In the genomic region with DNA sequence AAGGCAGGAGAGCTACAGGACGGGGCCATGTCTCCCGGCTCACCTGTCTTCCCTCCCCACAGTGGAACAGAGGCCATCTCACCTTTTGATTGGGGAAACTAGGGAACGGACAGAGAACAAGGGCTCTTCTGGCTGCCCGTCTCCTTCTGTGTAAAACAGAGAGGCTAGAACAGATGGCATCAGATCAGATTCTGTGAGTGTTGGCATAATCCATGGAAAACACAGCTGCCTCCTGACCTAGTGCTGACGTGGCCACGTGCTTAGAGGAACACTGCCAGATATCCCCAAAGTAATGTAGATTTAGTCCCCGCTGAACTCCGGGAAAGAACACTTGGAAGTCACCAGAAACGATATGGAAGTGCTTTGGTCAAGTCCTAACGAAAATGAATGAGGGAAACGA, we compare ENCODE assay signal across 14 mouse cellular contexts.
A peak's percentile ranks its signal among the peaks of the same experiment; 100 is the strongest.
DNase-seq lines count a peak whose midpoint lies in the region; ATAC-seq and TF ChIP-seq lines count a peak whose summit lies in the region.
"Had no signal": no experiment of that assay in that cellular context is flagged by ENCODE, and none has a peak within 500 bp of the region (broad histone marks: within the 10 kb centered on the region; RNA-seq: fewer than 3 reads in every experiment).

No protein-coding gene starts in this region.

- no peak for TF ChIP-seq CTCF in midbrain, postnatal 0 days (IDR thresholded peaks at IDR 0.05)
- no peak for TF ChIP-seq CTCF in cerebellum, adult 2 months (IDR thresholded peaks at IDR 0.05; ENCODE audit: borderline replicate concordance, insufficient read depth, low read depth, low read length)

- H3K27me3 ChIP-seq in midbrain, postnatal 0 days (ENCODE audit: insufficient read depth, low read length): no peaks in the 10 kb centered on the region
- peaks cover 14% of the 10 kb centered on the region; the same call in 1 of the 2 replicates for H3K27me3 ChIP-seq in midbrain, embryonic 14.5 days (ENCODE audit: control insufficient read depth, insufficient read depth, low read length)
- H3K27me3 ChIP-seq in cerebellum, adult 2 months (ENCODE audit: control insufficient read depth, insufficient read depth, low read length): no peaks in the 10 kb centered on the region
- H3K27me3 ChIP-seq: lung, embryonic 15.5 days had no signal

- peaks cover 7% of the 10 kb centered on the region; the same call in 1 of the 2 replicates for H3K4me1 ChIP-seq in midbrain, postnatal 0 days (ENCODE audit: insufficient read depth, low read length)
- H3K4me1 ChIP-seq in midbrain, embryonic 14.5 days (ENCODE audit: control insufficient read depth, insufficient read depth, low read length): peaks cover 19% of the 10 kb centered on the region
- H3K4me1 ChIP-seq in cerebellum, adult 2 months (ENCODE audit: control insufficient read depth, insufficient read depth, low read length): peaks cover 79% of the 10 kb centered on the region

- H3K4me2 ChIP-seq in midbrain, postnatal 0 days (ENCODE audit: low read depth, low read length, poor library complexity, severe bottlenecking): no peak overlapping the region
- no peak overlapping the region for H3K4me2 ChIP-seq in midbrain, embryonic 14.5 days (ENCODE audit: low read length)
- H3K4me2 ChIP-seq: limb, embryonic 13.5 days; lung, embryonic 15.5 days had no signal

- H3K9ac ChIP-seq in midbrain, postnatal 0 days (replicated peaks; ENCODE audit: low read length, poor library complexity, severe bottlenecking): no peak overlapping the region
- no peak overlapping the region for H3K9ac ChIP-seq in midbrain, embryonic 14.5 days (replicated peaks; ENCODE audit: low read length)
- H3K9ac ChIP-seq: limb, embryonic 13.5 days; lung, embryonic 15.5 days had no signal

- no peak overlapping the region for H3K27ac ChIP-seq in midbrain, postnatal 0 days (ENCODE audit: low read depth, low read length)
- no peak overlapping the region for H3K27ac ChIP-seq in midbrain, embryonic 14.5 days (replicated peaks; ENCODE audit: low read depth, low read length)
- H3K27ac ChIP-seq in cerebellum, adult 2 months (ENCODE audit: insufficient read depth, low read length): peak overlapping the region; percentile 84
- H3K27ac ChIP-seq: limb, embryonic 13.5 days; lung, embryonic 15.5 days had no signal

- no peaks in the 10 kb centered on the region for H3K36me3 ChIP-seq in midbrain, postnatal 0 days (ENCODE audit: insufficient read depth, low read length)
- H3K36me3 ChIP-seq in midbrain, embryonic 14.5 days (ENCODE audit: control insufficient read depth, insufficient read depth, low read length): no peaks in the 10 kb centered on the region
- H3K36me3 ChIP-seq: limb, embryonic 13.5 days; lung, embryonic 15.5 days had no signal

- 71% methylated on average over 11 of the region's 11 CpGs for WGBS in midbrain, postnatal 0 days
- WGBS in midbrain, embryonic 14.5 days: 69% methylated on average over 11 of the region's 11 CpGs
- 4% methylated on average over 11 of the region's 11 CpGs for WGBS in cerebellum, adult 2 months

- no peak overlapping the region for H3K4me3 ChIP-seq in midbrain, postnatal 0 days (ENCODE audit: low read depth, low read length)
- no peak overlapping the region for H3K4me3 ChIP-seq in midbrain, embryonic 14.5 days (replicated peaks; ENCODE audit: low read depth, low read length)
- no peak overlapping the region for H3K4me3 ChIP-seq in cerebellum, adult 2 months (replicated peaks; ENCODE audit: insufficient read depth, low read depth, low read length)
- H3K4me3 ChIP-seq: erythroblast, embryonic 14.5 days; limb, embryonic 13.5 days; lung, embryonic 15.5 days had no signal

- no peak for ATAC-seq in midbrain, postnatal 0 days (ENCODE audit: low FRiP score)
- ATAC-seq in midbrain, embryonic 14.5 days (ENCODE audit: low FRiP score, low TSS enrichment): no peak

- no peaks in the 10 kb centered on the region for H3K9me3 ChIP-seq in midbrain, postnatal 0 days (ENCODE audit: low read length)
- H3K9me3 ChIP-seq in midbrain, embryonic 14.5 days (ENCODE audit: control insufficient read depth, low read length): no peaks in the 10 kb centered on the region
- H3K9me3 ChIP-seq: limb, embryonic 13.5 days; lung, embryonic 15.5 days had no signal

- peak; percentile 38 for DNase-seq in gastrocnemius, adult 18-20 months (ENCODE audit: low spot score)
- no peak for DNase-seq in gastrocnemius, adult 8-10 months (ENCODE audit: low spot score in 2 of 2)
- DNase-seq in midbrain, postnatal 0 days (ENCODE audit: low spot score): peak; percentile 66
- no peak for DNase-seq in midbrain, embryonic 14.5 days
- peak; percentile 73 to 88 for DNase-seq in cerebellum, adult 2 months
- DNase-seq in retina, postnatal 1 day: peak; percentile 56
- no peak for DNase-seq in T-cell, adult 2 months (ENCODE audit: low spot score)
- DNase-seq: adrenal gland, adult 2 months; heart, postnatal 10 days; kidney, adult 11 months; thymus, postnatal 14 days had no signal

- TF ChIP-seq POLR2A in cerebellum, adult 2 months (IDR thresholded peaks at IDR 0.05; ENCODE audit: borderline replicate concordance, insufficient read depth, low read length): no peak

Comparison
In these comparisons a context has a peak if more than half of its experiments do, and no peak if none do; other contexts are left out.
1. DNase-seq: peak in gastrocnemius, adult 18-20 months (single experiment), midbrain, postnatal 0 days (single experiment), cerebellum, adult 2 months (2 of 2) and retina, postnatal 1 day (single experiment); none in gastrocnemius, adult 8-10 months (0 of 2), midbrain, embryonic 14.5 days (single experiment) and T-cell, adult 2 months (single experiment).